Mouse (Mus musculus) limb, embryonic 13.5 days (tissue): ENCODE data around the gene Tekt3. TPM values are rescaled to one million over a fixed set of nuclear protein-coding genes. Genes with fewer than 3 reads are reported as not detected.

Experiments
- ATAC-seq: fragments of 200-750 bp; cut with Nextera tagmentation; 2 replicates; pipeline ENCODE4 v1.8.0; 2017; ENCODE audit warnings: low read depth, moderate number of reproducible peaks, moderate TSS enrichment; ENCODE audit not compliant: low FRiP score
- H3K27ac ChIP-seq: fragments of 300-500 bp; sonication (generic); 2 replicates; pipeline ENCODE4 v1.5.1; 2015; ENCODE audit warnings: inconsistent platforms, mild to moderate bottlenecking, moderate library complexity
- H3K27me3 ChIP-seq: fragments of 300-500 bp; sonication (generic); 2 replicates; pipeline ENCODE4 v1.6.1; 2015; ENCODE audit warnings: mild to moderate bottlenecking, inconsistent platforms
- H3K36me3 ChIP-seq: fragments of 300-500 bp; sonication (generic); 2 replicates; pipeline ENCODE4 v1.6.1; 2015; ENCODE audit warnings: inconsistent platforms, mild to moderate bottlenecking, moderate library complexity
- H3K4me1 ChIP-seq: fragments of 300-500 bp; sonication (generic); 2 replicates; pipeline ENCODE4 v1.6.1; 2015; ENCODE audit warnings: inconsistent platforms
- H3K4me2 ChIP-seq: fragments of 300-500 bp; sonication (generic); replicated peaks from 2 replicates; pipeline ENCODE4 v1.6.1; 2015; ENCODE audit warnings: inconsistent platforms, mild to moderate bottlenecking, moderate library complexity
- H3K4me3 ChIP-seq: fragments of 300-500 bp; sonication (generic); 2 replicates; pipeline ENCODE4 v1.5.1; 2015; ENCODE audit warnings: moderate library complexity, mild to moderate bottlenecking, inconsistent platforms
- H3K9ac ChIP-seq: fragments of 300-500 bp; sonication (generic); 2 replicates; pipeline ENCODE4 v1.6.1; 2015; ENCODE audit warnings: mild to moderate bottlenecking, inconsistent platforms
- H3K9me3 ChIP-seq: fragments of 300-500 bp; sonication (generic); 2 replicates; pipeline ENCODE4 v1.6.1; 2016; ENCODE audit warnings: inconsistent platforms
- WGBS: fragments of 180-500 bp; shearing (Covaris S2); methylation state at CpG from one replicate; pipeline ENCODE4 v1.1.7; 2015; 5-methylcytosine and 5-hydroxymethylcytosine counted together
- polyA plus RNA-seq: library from polyadenylated mRNA; unstranded; fragments of >200 nt; fragmentation: Nextera tagmentation; extraction: Ambion mirVana; gene quantifications from 2 replicates; pipeline ENCODE4 v1.2.1, GENCODE M21; 2015

Tekt3 gene
- polyA plus RNA-seq: 0.34 and 0.37 TPM in 2 replicates

GRCm38 (mm10) chr11:63061446-63061845, at the start of gene Tekt3:
Gene Tekt3 (plus strand): TSS chr11:63061654.
- ATAC-seq: no peak; the same call in 1 of the 2 replicates
- Histone ChIP-seq H3K9me3 (no peaks in the 10 kb centered on the region), H3K27me3 (peaks cover 3% of the 10 kb centered on the region; the same call in 1 of the 2 replicates), H3K27ac (no peak within 1 kb of the TSS), H3K4me3 (peak within 1 kb of the TSS; percentile 12; the same call in 1 of the 2 replicates), H3K4me1 (peaks cover 9% of the 10 kb centered on the region), H3K9ac (no peak within 1 kb of the TSS), H3K36me3 (no peaks in the 10 kb centered on the region), H3K4me2 (peak within 1 kb of the TSS; percentile 49)
- WGBS: 8% methylated on average over 17 of the region's 17 CpGs

DNA sequence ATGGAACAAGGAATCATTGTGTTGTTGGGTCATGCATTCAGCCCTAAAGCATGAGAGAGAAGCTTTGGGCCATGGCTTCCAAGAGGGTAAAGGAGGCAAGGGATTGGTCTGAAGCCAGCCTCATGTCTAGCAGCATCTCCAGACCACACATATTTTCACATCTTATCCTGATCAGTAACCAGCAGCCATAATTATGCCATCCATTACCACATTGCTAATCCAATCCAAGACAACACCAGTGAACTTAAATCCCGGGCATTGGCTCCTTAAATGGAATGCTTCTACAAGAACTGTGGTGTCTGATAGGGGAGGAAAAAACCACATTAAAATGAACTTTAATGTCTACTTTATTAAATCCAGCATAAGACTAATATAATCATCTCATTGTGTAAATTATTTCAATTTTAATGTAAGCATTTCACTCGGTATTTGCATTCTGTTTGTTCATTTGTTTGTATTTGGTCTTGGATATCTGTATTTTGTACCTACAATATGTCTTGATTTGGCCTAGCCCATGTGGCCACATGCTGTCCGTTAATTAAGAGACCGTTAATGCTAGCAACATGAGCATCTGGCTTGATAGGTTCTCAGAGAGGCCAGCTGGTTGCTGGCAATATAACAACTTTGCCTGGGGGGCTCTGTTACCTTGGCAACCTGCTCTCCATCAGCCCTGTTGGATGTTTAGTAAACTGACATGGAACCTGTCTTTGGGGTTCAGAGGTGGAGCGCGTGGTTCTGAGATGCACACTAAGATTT, 43.9 kb upstream of the Tekt3 start:
- Histone ChIP-seq H3K9me3 (no peaks in the 10 kb centered on the region), H3K4me3 (no peak overlapping the region), H3K9ac (no peak overlapping the region), H3K27me3 (no peaks in the 10 kb centered on the region), H3K4me1 (peaks cover 44% of the 10 kb centered on the region), H3K36me3 (no peaks in the 10 kb centered on the region), H3K4me2 (no peak overlapping the region), H3K27ac (no peak overlapping the region)
- no peak for ATAC-seq
- WGBS: 40% methylated on average over 6 of the region's 6 CpGs

DNA sequence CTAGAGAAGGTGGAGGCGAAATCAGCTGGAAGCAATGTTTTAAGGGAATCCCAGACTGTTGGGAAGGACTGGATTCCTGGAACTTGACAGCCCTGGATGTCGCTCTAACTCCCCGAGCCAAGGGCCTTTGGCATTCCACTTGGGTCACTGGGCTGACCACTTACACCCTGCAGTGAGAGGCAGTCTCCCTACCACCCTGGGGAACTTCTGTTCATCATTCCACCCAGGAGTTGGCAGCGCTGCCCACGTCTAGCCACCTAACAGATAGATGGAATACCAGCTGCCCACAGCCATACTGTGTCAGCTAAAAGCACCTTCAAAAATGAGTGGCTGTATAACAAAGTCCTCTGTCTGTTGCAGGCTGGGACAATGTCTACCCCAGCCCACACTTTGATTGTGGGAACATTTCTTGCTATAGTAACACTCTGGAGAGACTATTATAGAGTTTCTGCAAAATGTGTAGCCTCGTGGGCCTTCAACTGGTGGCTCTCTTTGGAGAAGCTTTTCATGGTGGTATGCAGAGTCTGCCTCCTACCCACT, 43.3 kb upstream of the Tekt3 start:
- no peak overlapping the region for H3K27ac ChIP-seq
- no peak overlapping the region for H3K4me2 ChIP-seq
- H3K27me3 ChIP-seq: no peaks in the 10 kb centered on the region
- no peaks in the 10 kb centered on the region for H3K36me3 ChIP-seq
- H3K4me3 ChIP-seq: no peak overlapping the region
- 75% methylated on average over 6 of the region's 6 CpGs for WGBS
- ATAC-seq: no peak
- no peak overlapping the region for H3K9ac ChIP-seq
- H3K4me1 ChIP-seq: peaks cover 44% of the 10 kb centered on the region
- H3K9me3 ChIP-seq: no peaks in the 10 kb centered on the region

DNA sequence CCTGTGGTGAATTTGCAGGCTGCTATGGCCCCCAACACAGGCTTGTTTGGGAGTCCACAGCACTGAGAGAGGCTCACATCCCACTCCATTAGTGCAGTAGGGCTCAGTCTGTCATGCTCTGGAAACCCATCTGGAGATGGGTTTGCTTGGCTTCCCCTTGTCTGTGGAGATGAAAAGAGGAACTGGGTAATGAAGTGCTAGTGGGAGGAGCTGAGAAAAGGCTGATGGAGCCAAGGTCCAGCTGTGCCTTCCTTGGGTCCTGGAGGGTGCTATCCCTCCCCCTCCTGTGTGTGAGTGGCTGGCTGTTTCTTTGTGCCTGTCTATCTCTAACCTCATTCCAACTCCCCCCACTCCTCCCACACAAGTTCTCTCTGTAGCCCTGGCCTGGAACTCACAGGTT, 40.8 kb upstream of the Tekt3 start:
- Histone ChIP-seq H3K4me1 (peaks cover 63% of the 10 kb centered on the region), H3K4me2 (no peak overlapping the region), H3K36me3 (no peaks in the 10 kb centered on the region), H3K9ac (no peak overlapping the region), H3K27me3 (no peaks in the 10 kb centered on the region), H3K4me3 (no peak overlapping the region), H3K27ac (no peak overlapping the region), H3K9me3 (no peaks in the 10 kb centered on the region)
- peak; percentile 44; the same call in 1 of the 2 replicates for ATAC-seq

- Histone ChIP-seq H3K9ac (no peak overlapping the region), H3K9me3 (no peaks in the 10 kb centered on the region), H3K4me3 (no peak overlapping the region), H3K36me3 (no peaks in the 10 kb centered on the region), H3K4me1 (peaks cover 63% of the 10 kb centered on the region), H3K27ac (no peak overlapping the region), H3K27me3 (no peaks in the 10 kb centered on the region), H3K4me2 (no peak overlapping the region)
- WGBS: 22% methylated on average over 5 of the region's 5 CpGs
- no peak for ATAC-seq
These were observed 40.2 kb upstream of the Tekt3 start for GRCm38 (mm10) chr11:63021141-63021806.

GRCm38 (mm10) chr11:63023461-63023860, 38.0 kb upstream of the Tekt3 start:
- H3K4me1 ChIP-seq: peaks cover 61% of the 10 kb centered on the region
- no peak overlapping the region for H3K4me2 ChIP-seq
- no peak for ATAC-seq
- no peaks in the 10 kb centered on the region for H3K9me3 ChIP-seq
- no peak overlapping the region for H3K27ac ChIP-seq
- 86% methylated on average over 5 of the region's 5 CpGs for WGBS
- H3K9ac ChIP-seq: no peak overlapping the region
- H3K4me3 ChIP-seq: no peak overlapping the region
- H3K36me3 ChIP-seq: no peaks in the 10 kb centered on the region
- H3K27me3 ChIP-seq: no peaks in the 10 kb centered on the region

DNA sequence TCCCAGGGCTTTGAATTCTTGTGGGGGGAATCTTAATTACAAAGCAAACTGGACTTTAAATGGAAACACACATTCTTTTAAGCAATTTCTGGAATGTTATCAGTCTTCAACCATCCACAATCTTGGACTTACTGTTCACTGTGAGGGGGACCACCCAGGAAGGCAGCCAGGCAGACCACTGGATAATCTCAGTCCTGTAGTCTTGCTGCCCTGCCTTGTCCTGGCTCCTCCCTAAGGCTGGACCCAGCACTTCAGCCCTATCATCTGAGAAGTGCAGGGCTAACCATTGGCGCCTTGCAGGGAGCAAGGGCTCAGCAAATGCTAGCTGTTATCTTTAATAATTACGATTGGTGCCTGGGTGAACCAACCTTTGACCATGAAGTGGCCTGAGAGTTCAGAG, 37.3 kb upstream of the Tekt3 start:
- Histone ChIP-seq H3K4me1 (peaks cover 63% of the 10 kb centered on the region), H3K4me3 (no peak overlapping the region), H3K36me3 (no peaks in the 10 kb centered on the region), H3K27ac (no peak overlapping the region), H3K9ac (no peak overlapping the region), H3K27me3 (no peaks in the 10 kb centered on the region), H3K4me2 (no peak overlapping the region), H3K9me3 (no peaks in the 10 kb centered on the region)
- ATAC-seq: no peak
- WGBS: 30% methylated on average over 2 of the region's 2 CpGs

DNA sequence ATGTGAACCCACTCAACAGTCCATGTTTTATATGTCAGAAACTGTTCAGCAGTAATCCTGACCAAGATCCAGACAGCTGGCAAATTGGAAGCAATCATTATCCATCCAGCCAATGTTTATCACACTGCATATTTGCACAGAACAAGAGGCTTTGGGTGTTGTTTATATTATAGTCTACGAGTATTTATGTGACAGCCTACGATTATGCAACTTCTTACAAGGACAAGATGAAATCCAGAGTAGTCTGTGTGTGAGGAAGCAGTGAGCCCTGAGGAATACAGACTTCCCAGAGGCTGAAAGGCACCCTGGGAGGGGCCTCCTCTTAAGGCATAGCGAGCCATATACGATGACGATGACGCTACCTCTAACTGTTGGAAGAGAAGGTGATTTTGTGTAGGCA, 36.0 kb upstream of the Tekt3 start:
- Histone ChIP-seq H3K27me3 (no peaks in the 10 kb centered on the region), H3K4me2 (no peak overlapping the region), H3K9me3 (no peaks in the 10 kb centered on the region), H3K36me3 (no peaks in the 10 kb centered on the region), H3K4me1 (peaks cover 51% of the 10 kb centered on the region), H3K9ac (no peak overlapping the region), H3K4me3 (no peak overlapping the region), H3K27ac (no peak overlapping the region)
- whole genome bisulfite sequencing: 74% methylated on average over 6 of the region's 6 CpGs
- no peak for ATAC-seq

DNA sequence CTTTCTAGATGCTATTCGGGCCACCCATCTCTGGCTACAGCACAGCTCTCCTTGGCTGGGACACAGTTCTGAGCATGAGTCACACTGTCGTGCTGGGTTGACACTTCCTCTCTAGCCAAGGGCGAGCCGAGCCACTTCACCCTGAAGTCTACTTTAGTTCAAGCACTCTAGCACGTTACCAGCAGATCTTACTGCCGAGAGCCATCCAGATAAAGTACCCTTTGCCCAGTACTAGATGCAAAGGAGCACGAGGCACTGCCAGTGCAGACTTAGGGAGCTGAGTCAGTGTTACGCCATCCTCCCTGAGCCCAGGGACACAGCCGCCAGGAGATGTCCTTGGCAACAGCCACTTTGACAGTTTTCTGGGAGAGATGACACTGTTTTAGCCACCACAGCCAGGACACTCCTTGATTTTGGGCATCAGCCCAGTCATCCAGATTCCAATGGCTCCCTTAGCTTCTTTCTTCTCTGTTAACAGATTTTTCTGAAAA, 34.8 kb upstream of the Tekt3 start:
- Histone ChIP-seq H3K27me3 (no peaks in the 10 kb centered on the region), H3K4me2 (no peak overlapping the region), H3K27ac (no peak overlapping the region), H3K4me1 (peaks cover 39% of the 10 kb centered on the region), H3K9me3 (no peaks in the 10 kb centered on the region), H3K36me3 (no peaks in the 10 kb centered on the region), H3K9ac (no peak overlapping the region), H3K4me3 (no peak overlapping the region)
- 92% methylated on average over 9 of the region's 9 CpGs for WGBS
- ATAC-seq: no peak

- H3K27ac ChIP-seq: no peak overlapping the region
- peaks cover 35% of the 10 kb centered on the region for H3K4me1 ChIP-seq
- no peak for ATAC-seq
- no peak overlapping the region for H3K4me2 ChIP-seq
- no peak overlapping the region for H3K4me3 ChIP-seq
- 73% methylated on average over 3 of the region's 3 CpGs for WGBS
- H3K9ac ChIP-seq: no peak overlapping the region
- no peaks in the 10 kb centered on the region for H3K27me3 ChIP-seq
- 0 out of 2 replicates have a peak, but pooled peaks cover 4% of the 10 kb centered on the region for H3K9me3 ChIP-seq
- H3K36me3 ChIP-seq: no peaks in the 10 kb centered on the region
These were observed 33.3 kb upstream of the Tekt3 start for GRCm38 (mm10) chr11:63028131-63028530.

DNA sequence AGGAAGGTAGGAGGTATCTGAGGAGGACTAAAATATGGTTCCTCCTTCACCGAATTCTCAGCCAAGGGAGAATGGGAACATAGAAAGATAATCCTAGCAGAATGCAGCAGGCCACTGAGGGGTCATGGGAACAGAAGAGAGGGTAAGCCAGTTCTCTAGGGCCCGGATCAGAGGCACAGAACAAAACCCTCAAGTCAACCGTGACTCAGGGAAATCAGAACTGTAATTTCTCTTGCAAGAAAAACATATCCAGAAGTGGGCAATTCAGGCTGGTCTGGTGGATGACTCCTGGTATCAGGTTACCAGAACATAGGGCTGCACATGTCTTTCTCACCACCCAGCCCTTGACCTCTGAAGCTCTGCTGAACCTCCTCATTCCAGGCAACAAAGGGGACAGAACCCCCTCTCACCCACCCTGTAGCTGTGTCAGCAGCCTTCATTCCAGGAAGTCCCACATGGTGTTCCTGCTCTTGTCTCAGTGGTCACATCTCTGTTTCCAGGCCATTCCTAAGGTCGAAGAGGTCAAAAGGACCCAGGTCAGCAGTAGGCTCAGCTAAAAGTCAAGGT, 32.2 kb upstream of the Tekt3 start:
- Histone ChIP-seq H3K9ac (no peak overlapping the region), H3K4me1 (peaks cover 29% of the 10 kb centered on the region), H3K36me3 (no peaks in the 10 kb centered on the region), H3K27me3 (no peaks in the 10 kb centered on the region), H3K4me3 (no peak overlapping the region), H3K27ac (no peak overlapping the region), H3K4me2 (no peak overlapping the region), H3K9me3 (0 out of 2 replicates have a peak, but pooled peaks cover 4% of the 10 kb centered on the region)
- ATAC-seq: no peak
- WGBS: 67% methylated on average over 4 of the region's 4 CpGs

- Histone ChIP-seq H3K9me3 (0 out of 2 replicates have a peak, but pooled peaks cover 4% of the 10 kb centered on the region), H3K4me1 (peaks cover 24% of the 10 kb centered on the region), H3K4me3 (no peak overlapping the region), H3K27me3 (no peaks in the 10 kb centered on the region), H3K9ac (no peak overlapping the region), H3K36me3 (no peaks in the 10 kb centered on the region), H3K27ac (no peak overlapping the region), H3K4me2 (no peak overlapping the region)
- 90% methylated on average over 6 of the region's 6 CpGs for WGBS
- no peak for ATAC-seq
These were observed 31.7 kb upstream of the Tekt3 start for GRCm38 (mm10) chr11:63029721-63030120.
